Mouse (Mus musculus): ENCODE data around the gene Gas6. TPM values are rescaled to one million over a fixed set of nuclear protein-coding genes. Genes with fewer than 3 reads are reported as not detected.

Gas6 gene
- polyA plus RNA-seq, 1 experiment from 2014 or later = 20.8 TPM

DNA sequence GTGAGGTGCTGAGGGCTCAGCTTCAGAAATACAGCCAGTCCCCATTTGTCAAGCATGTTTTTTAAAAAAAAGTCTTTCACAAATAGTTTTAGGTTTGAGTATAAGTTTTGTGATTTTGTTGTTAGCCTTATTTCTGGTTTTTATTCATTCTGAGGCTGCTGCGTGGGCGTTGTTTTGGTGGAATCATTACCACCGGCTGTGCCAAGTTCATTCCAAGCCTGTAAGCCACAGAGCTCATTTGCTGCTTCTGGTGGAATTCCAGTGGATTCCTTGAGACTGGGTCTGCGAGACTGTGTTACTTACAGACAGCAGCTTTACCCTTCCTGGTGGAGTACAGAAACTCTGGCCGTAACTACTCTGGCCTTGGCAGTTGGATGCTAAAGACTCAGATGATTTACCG, 47.8 kb downstream of the Gas6 start:
- Histone ChIP-seq H3K4me1 (no peaks in the 10 kb centered on the region), H3K27me3 (0 out of 2 replicates have a peak, but pooled peaks cover 2% of the 10 kb centered on the region), H3K9ac (no peak overlapping the region), H3K36me3 (no peaks in the 10 kb centered on the region), H3K4me2 (replicated peaks) (no peak overlapping the region), H3K4me3 (no peak overlapping the region), H3K27ac (no peak overlapping the region), H3K9me3 (replicated peaks) (no peaks in the 10 kb centered on the region)
- no peak for ATAC-seq (ENCODE audit: low FRiP score)
- WGBS = 94% methylated on average over 6 of the region's 6 CpGs

DNA sequence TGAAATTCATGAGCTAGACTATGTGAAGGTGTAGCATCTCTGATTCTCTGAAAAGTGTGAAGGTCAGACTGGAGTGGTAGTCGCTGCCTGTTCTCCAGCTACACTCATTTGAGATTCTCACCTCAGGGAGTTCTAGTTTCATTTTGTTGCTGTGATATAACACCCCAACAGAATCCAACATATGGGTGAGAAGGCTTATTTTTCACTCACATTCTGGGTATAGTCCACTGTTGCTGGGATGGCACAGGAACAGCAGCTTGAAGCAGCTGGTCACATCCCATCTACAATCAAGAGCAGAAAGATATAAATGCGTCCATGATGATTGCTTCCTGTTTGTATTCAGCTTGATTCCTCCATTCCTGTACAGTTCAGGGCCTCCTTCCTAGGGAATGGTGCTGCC, 52.1 kb downstream of the Gas6 start:
- WGBS = 92% methylated on average over 2 of the region's 2 CpGs
- no peak overlapping the region for H3K4me3 ChIP-seq
- H3K4me2 ChIP-seq (replicated peaks) = no peak overlapping the region
- no peak overlapping the region for H3K27ac ChIP-seq
- no peak overlapping the region for H3K9ac ChIP-seq
- no peak for ATAC-seq (ENCODE audit: low FRiP score)
- no peaks in the 10 kb centered on the region for H3K4me1 ChIP-seq
- peaks cover 4% of the 10 kb centered on the region; the same call in 1 of the 2 replicates for H3K27me3 ChIP-seq
- H3K9me3 ChIP-seq (replicated peaks) = no peaks in the 10 kb centered on the region
- H3K36me3 ChIP-seq = no peaks in the 10 kb centered on the region

- ATAC-seq (ENCODE audit: low FRiP score) = no peak
- Histone ChIP-seq H3K4me2 (replicated peaks) (no peak overlapping the region), H3K9me3 (replicated peaks) (no peaks in the 10 kb centered on the region), H3K9ac (no peak overlapping the region), H3K27ac (no peak overlapping the region), H3K36me3 (no peaks in the 10 kb centered on the region), H3K27me3 (peaks cover 33% of the 10 kb centered on the region), H3K4me3 (no peak overlapping the region), H3K4me1 (no peaks in the 10 kb centered on the region; the same call in 1 of the 2 replicates)
- WGBS = 79% methylated on average over 2 of the region's 2 CpGs
Measured at GRCm38 (mm10) chr8:13437531-13437930, 56.8 kb downstream of the Gas6 start.

DNA sequence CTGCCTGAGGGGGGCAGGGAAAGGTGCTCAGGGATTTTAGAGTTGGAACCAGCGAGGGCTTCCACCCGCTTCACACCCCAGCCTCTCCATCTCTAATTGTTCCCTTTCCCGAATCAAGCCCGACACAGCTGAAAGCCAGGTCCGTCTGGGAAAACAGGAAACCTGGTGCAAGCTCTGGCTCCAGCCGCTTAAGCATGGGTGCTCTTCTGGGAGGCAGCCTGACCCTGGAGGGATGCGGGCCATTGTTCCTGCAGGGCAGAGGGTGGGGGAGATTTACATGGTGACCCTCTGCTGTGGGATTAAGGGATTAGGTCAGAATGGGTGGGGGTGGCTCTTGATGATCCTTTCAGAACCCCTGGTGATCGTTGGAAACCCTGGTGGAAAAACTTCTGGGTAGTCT, 58.2 kb downstream of the Gas6 start:
- Histone ChIP-seq H3K27me3 (peaks cover 33% of the 10 kb centered on the region), H3K36me3 (no peaks in the 10 kb centered on the region), H3K4me3 (no peak overlapping the region), H3K9me3 (replicated peaks) (no peaks in the 10 kb centered on the region), H3K27ac (no peak overlapping the region), H3K9ac (no peak overlapping the region), H3K4me2 (replicated peaks) (no peak overlapping the region), H3K4me1 (no peaks in the 10 kb centered on the region; the same call in 1 of the 2 replicates)
- WGBS = 18% methylated on average over 8 of the region's 8 CpGs
- no peak for ATAC-seq (ENCODE audit: low FRiP score)

GRCm38 (mm10) chr8:13434889-13435288, 59.4 kb downstream of the Gas6 start, which contains the start of gene Tmem255b:
Tmem255b (plus strand) TSS chr8:13435189.
- no peaks in the 10 kb centered on the region; the same call in 1 of the 2 replicates for H3K4me1 ChIP-seq
- H3K9me3 ChIP-seq (replicated peaks) = no peaks in the 10 kb centered on the region
- peak within 1 kb of the TSS; percentile 21; the same call in 1 of the 2 replicates for H3K4me2 ChIP-seq (replicated peaks)
- no peak within 1 kb of the TSS for H3K4me3 ChIP-seq
- ATAC-seq (ENCODE audit: low FRiP score) = no peak
- H3K9ac ChIP-seq = no peak within 1 kb of the TSS; the same call in 1 of the 2 replicates
- 23% methylated on average over 10 of the region's 10 CpGs for WGBS
- peaks cover 33% of the 10 kb centered on the region for H3K27me3 ChIP-seq
- no peaks in the 10 kb centered on the region for H3K36me3 ChIP-seq
- H3K27ac ChIP-seq = no peak within 1 kb of the TSS

GRCm38 (mm10) chr8:13433130-13433529, 61.2 kb downstream of the Gas6 start:
- Histone ChIP-seq H3K4me1 (no peaks in the 10 kb centered on the region; the same call in 1 of the 2 replicates), H3K9ac (no peak overlapping the region), H3K9me3 (replicated peaks) (no peaks in the 10 kb centered on the region), H3K27ac (no peak overlapping the region), H3K4me3 (no peak overlapping the region), H3K4me2 (replicated peaks) (no peak overlapping the region), H3K36me3 (no peaks in the 10 kb centered on the region), H3K27me3 (peaks cover 33% of the 10 kb centered on the region)
- no peak for ATAC-seq (ENCODE audit: low FRiP score)
- WGBS = 75% methylated on average over 5 of the region's 5 CpGs

- Histone ChIP-seq H3K4me2 (replicated peaks) (no peak overlapping the region), H3K9ac (no peak overlapping the region), H3K4me1 (no peaks in the 10 kb centered on the region), H3K36me3 (no peaks in the 10 kb centered on the region), H3K9me3 (replicated peaks) (no peaks in the 10 kb centered on the region), H3K4me3 (no peak overlapping the region), H3K27me3 (peaks cover 16% of the 10 kb centered on the region), H3K27ac (no peak overlapping the region)
- no peak for ATAC-seq (ENCODE audit: low FRiP score)
Measured at GRCm38 (mm10) chr8:13430866-13431265, 63.4 kb downstream of the Gas6 start.

GRCm38 (mm10) chr8:13430412-13430811, 63.9 kb downstream of the Gas6 start:
- H3K27ac ChIP-seq = no peak overlapping the region
- no peak overlapping the region for H3K9ac ChIP-seq
- no peak for ATAC-seq (ENCODE audit: low FRiP score)
- H3K9me3 ChIP-seq (replicated peaks) = no peaks in the 10 kb centered on the region
- 82% methylated on average over 7 of the region's 7 CpGs for WGBS
- H3K4me2 ChIP-seq (replicated peaks) = no peak overlapping the region
- H3K4me1 ChIP-seq = no peaks in the 10 kb centered on the region
- no peaks in the 10 kb centered on the region for H3K36me3 ChIP-seq
- peaks cover 12% of the 10 kb centered on the region for H3K27me3 ChIP-seq
- no peak overlapping the region for H3K4me3 ChIP-seq

DNA sequence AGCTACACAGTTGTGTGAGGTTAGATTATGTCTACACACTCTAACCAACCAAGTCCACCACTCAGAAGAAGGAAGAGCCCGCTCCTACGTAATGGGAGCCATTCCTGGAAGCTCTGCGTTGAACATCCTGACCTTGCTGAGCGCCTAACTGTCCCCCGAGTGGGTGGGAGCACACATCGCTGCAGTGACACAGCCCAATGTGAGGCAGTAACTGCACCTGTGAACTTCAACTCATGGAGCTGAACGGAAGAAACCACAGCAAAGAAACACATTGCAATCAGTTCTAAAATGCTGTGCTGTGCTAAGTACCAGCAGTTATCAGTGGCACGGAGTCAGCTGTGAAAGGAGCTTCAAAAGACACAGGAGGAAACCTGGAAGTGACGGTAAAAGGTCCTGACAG, 66.1 kb downstream of the Gas6 start:
- H3K9ac ChIP-seq = no peak overlapping the region
- WGBS = 87% methylated on average over 9 of the region's 9 CpGs
- H3K9me3 ChIP-seq (replicated peaks) = no peaks in the 10 kb centered on the region
- H3K4me1 ChIP-seq = no peaks in the 10 kb centered on the region
- no peak overlapping the region for H3K4me3 ChIP-seq
- no peak overlapping the region for H3K27ac ChIP-seq
- no peak for ATAC-seq (ENCODE audit: low FRiP score)
- H3K27me3 ChIP-seq = no peaks in the 10 kb centered on the region
- H3K36me3 ChIP-seq = no peaks in the 10 kb centered on the region
- H3K4me2 ChIP-seq (replicated peaks) = no peak overlapping the region

- ATAC-seq (ENCODE audit: low FRiP score) = no peak
- WGBS = 87% methylated on average over 6 of the region's 6 CpGs
- no peak overlapping the region for H3K4me3 ChIP-seq
Measured at GRCm38 (mm10) chr8:13427351-13427750, 66.9 kb downstream of the Gas6 start.

DNA sequence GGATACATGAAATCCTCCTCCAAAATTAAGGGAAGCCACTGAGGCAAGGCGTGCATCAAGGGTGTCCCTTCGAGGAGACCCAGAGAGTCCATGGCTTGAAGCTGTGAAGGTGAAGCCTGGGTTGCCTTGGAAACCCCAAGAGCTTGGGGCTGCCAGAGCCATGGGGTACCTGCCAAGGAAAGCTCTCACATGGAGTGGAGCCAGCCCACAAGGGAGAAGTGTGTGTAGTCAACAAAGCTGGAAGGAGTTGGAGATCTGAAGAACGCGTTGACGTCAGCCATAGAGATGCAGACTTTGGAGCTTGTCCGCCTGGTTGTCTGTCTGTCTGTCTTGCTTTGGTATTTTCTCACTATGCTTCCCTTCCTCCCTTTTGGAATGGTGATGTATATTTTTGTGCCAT, 73.3 kb downstream of the Gas6 start:
- Histone ChIP-seq H3K9me3 (replicated peaks) (0 out of 2 replicates have a peak, but pooled peaks cover 3% of the 10 kb centered on the region), H3K36me3 (no peaks in the 10 kb centered on the region), H3K9ac (no peak overlapping the region), H3K4me2 (replicated peaks) (no peak overlapping the region), H3K4me1 (no peaks in the 10 kb centered on the region), H3K27me3 (no peaks in the 10 kb centered on the region), H3K4me3 (no peak overlapping the region), H3K27ac (no peak overlapping the region)
- 92% methylated on average over 6 of the region's 6 CpGs for WGBS
- no peak for ATAC-seq (ENCODE audit: low FRiP score)

More at GRCm38 (mm10) chr8:13427351-13427750, 66.9 kb downstream of the Gas6 start:
- H3K27me3 ChIP-seq = no peaks in the 10 kb centered on the region
- H3K4me1 ChIP-seq = no peaks in the 10 kb centered on the region
- no peak overlapping the region for H3K9ac ChIP-seq
- H3K36me3 ChIP-seq = no peaks in the 10 kb centered on the region
- H3K9me3 ChIP-seq (replicated peaks) = no peaks in the 10 kb centered on the region
- H3K4me2 ChIP-seq (replicated peaks) = no peak overlapping the region
- no peak overlapping the region for H3K27ac ChIP-seq

DNA sequence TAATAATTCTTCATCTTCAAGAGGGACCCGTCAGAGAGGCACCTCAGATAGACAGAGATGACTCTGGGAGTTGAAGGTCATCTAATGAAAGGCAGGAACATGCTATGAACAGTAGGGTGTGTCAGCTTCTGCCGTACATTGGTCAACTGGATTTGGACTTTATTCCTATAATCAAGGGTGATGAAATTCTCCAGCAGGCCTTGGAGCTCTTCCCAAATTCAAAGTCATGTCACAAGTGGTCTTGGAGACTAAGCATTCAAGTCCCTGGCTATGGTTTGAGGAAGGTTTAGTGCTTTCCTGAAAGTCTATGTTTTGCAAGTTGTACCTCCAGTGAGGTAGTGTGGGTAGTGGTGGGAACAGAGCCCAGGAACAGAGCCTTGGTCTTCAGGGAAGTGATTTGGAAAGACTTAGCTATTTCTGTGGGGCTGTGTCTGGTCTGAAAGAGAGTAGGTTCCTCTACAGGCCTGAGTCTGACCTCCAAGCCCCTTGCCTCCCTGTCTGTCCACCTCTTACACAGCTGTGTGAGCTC, 75.1 kb downstream of the Gas6 start:
- Histone ChIP-seq H3K4me2 (replicated peaks) (no peak overlapping the region), H3K27me3 (no peaks in the 10 kb centered on the region), H3K36me3 (no peaks in the 10 kb centered on the region), H3K4me3 (no peak overlapping the region), H3K27ac (no peak overlapping the region), H3K4me1 (no peaks in the 10 kb centered on the region), H3K9ac (no peak overlapping the region), H3K9me3 (replicated peaks) (0 out of 2 replicates have a peak, but pooled peaks cover 3% of the 10 kb centered on the region)
- no peak for ATAC-seq (ENCODE audit: low FRiP score)
- 76% methylated on average over 2 of the region's 2 CpGs for WGBS

- 82% methylated on average over 10 of the region's 10 CpGs for WGBS
Measured at GRCm38 (mm10) chr8:13415879-13416278, 78.4 kb downstream of the Gas6 start.

More at GRCm38 (mm10) chr8:13415879-13416278, 78.4 kb downstream of the Gas6 start:
- H3K4me3 ChIP-seq = no peak overlapping the region
- ATAC-seq (ENCODE audit: low FRiP score) = no peak
- H3K4me2 ChIP-seq (replicated peaks) = no peak overlapping the region
- no peaks in the 10 kb centered on the region for H3K9me3 ChIP-seq (replicated peaks)
- H3K27ac ChIP-seq = no peak overlapping the region
- no peaks in the 10 kb centered on the region for H3K27me3 ChIP-seq
- no peak overlapping the region for H3K9ac ChIP-seq
- no peaks in the 10 kb centered on the region for H3K36me3 ChIP-seq
- H3K4me1 ChIP-seq = no peaks in the 10 kb centered on the region

Data from hindbrain, embryonic 12.5 days (tissue).